Mouse (Mus musculus) G1E-ER4 (cell line): Measurements from ENCODE around the gene Pan2. TPM values are rescaled to one million over a fixed set of nuclear protein-coding genes. Genes with fewer than 3 reads are reported as not detected.
A peak's percentile ranks its signal among the peaks of the same experiment; 100 is the strongest.

Experiments used
- GATA1 ChIP-seq: IDR thresholded peaks from one replicate; pipeline ENCODE4 v1.8.0; 2012; ENCODE audit warnings: low read length, inconsistent platforms
- polyA plus RNA-seq: library from polyadenylated mRNA; stranded (reverse); fragments of >175 nt; gene quantifications from 2 replicates; pipeline ENCODE4 v1.2.3, GENCODE M21; 2012

The Pan2 gene
- polyA plus RNA-seq, 1 experiment = 2.7 TPM

DNA sequence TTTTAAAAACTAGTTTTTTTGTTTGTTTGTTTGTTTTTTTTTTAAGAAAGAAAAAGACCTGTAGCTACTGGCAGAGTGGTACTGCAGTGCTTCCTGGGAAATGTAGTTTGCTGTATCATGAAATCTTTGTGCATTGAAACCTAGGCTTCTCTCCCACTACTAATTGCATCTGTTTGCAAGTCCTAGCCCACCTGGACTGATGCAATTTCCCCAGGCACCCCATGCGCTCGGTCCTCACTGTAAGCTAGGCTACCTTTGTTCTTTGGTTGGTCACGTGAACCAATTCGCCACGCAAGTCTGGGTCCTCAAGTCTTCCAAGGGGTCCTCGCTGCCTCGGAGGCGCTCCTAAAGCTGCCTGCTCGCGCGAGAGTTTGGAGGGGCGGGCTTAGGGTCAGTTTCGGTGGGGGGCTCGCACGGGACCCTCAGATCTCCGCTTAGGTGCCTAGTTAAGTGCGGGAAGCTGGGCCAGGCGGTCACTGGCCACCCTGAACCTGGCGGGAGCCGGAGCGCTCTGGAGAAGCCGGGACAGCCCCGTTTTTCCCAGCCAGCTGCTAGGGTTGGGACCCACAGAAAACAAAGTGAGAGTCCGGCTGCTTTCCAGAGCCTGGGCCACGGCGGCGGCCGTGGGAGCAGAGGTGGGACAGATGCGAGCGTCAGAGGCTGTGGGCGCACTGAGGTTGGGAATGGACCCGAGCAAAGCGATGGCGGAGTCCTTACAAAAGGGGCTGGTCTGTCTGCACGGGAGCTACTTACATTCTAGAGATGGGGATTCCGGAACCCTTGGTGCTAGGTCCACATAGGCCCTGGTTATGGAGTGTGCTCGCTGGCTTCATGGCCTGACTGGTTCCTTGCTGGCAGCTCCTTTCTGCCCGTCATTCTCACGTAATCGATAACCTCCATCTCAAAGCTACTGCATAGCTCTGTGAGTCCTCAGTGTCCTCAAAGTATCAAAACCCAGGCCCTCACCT, 19.3 kb downstream of the Pan2 start, which contains the start of gene Cnpy2:
Gene Cnpy2 (plus strand): TSS at position 319 of the 968 bp plus-strand sequence.
- TF ChIP-seq GATA1 = no peak

DNA sequence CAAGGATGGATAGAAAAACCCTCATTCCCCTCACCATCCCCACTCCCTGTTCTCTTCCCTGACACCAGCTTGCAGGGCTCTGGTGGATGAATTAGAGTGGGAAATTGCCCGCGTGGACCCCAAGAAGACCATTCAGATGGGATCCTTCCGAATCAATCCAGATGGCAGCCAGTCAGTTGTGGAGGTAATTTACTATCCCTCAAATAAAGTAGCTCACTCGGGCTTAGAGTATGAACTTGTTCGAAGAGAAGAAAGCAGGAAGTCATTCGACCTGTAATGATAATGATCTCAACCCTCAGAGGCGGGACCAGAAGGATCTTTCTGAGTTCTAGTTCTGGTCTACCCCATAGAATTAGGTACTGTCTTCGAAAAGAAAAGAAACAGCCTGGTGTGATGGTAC, 20.4 kb downstream of the Pan2 start:
- TF ChIP-seq GATA1 = no peak

- no peak for TF ChIP-seq GATA1
Measured at GRCm38 (mm10) chr10:128326825-128327224, 23.7 kb downstream of the Pan2 start.

- TF ChIP-seq GATA1 = no peak
Measured at GRCm38 (mm10) chr10:128327610-128328009, 24.5 kb downstream of the Pan2 start.

DNA sequence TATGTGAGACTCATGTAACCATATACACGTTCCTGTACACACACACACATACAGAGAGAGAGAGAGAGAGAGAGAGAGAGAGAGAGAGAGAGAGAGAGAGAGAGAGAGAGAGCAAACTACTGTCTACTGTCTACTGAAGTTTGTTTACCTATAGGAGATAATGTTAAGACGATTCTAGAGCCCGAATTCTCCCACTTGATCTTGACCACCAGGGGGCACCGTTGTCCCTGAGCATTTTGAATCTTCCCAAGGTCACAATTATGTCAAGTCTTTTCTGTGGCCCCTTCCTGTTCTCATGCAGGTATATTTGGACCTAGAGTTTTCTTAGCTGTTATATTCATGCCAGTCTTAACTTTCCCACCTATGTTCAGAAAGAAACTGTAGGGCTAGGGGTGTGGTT, 32.4 kb downstream of the Pan2 start:
- no peak for TF ChIP-seq GATA1

DNA sequence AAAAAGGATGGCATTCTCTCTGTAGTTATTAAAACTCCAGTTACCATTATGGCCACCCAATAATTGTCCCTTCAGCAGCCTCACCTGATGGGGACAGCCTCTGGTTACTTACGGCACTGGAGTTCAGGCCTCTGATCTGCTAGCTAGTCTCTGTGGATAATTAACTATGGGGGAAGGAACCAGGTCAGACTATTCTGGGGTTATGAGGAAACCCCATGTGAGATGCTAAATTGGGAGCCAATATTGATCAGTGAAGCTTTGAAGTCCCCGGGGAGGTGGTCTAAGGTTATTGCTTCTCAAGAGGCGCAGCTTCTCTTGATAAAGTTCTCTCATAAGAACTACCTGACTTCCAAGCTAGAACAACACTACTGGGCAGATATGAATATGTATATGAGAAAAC, 33.1 kb downstream of the Pan2 start:
- no peak for TF ChIP-seq GATA1

GRCm38 (mm10) chr10:128336597-128336996, 33.5 kb downstream of the Pan2 start:
- TF ChIP-seq GATA1 = peak; percentile 89

GRCm38 (mm10) chr10:128337306-128338181, 34.4 kb downstream of the Pan2 start, which contains the start of gene Cs:
Cs (plus strand) TSS chr10:128337734.
- TF ChIP-seq GATA1 = no peak

DNA sequence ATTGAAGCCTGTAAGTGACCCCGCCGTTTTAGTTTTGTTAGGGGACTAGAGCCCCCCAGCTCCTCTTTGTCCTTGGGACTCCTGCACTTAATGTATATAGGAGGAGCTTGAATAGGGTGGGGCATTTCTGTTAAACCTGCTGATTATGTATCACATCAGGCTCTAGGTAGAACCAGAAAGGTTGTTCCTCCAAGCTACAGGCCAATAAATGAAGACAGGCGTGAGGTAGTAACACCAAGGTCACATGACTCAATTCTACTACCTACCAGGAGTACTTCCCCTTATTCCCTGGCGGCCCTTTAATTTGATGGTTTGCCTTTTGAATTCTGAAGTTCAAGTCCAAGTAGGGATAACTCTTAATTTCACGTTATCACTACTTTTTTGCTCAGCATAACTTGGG, 35.3 kb downstream of the Pan2 start:
- no peak for TF ChIP-seq GATA1

DNA sequence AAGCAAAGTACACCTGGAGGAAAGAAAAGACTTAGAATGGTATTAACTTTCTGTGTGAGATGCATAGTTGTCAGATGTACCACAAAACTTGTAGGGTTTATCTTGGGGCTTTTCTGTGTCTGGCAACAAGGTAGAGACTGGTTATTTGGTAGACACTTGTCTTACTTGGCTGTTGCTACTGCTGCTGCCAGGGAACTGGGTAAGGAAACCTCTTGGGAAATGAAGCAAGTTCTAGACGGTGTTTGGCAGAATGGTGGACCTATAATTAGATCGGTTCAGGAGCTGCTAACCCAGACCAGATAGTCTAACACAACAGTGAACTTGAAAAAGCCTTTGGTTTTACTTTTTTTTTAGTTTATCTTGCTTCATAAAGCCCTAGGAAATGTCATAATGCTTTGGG, 35.8 kb downstream of the Pan2 start:
- no peak for TF ChIP-seq GATA1

DNA sequence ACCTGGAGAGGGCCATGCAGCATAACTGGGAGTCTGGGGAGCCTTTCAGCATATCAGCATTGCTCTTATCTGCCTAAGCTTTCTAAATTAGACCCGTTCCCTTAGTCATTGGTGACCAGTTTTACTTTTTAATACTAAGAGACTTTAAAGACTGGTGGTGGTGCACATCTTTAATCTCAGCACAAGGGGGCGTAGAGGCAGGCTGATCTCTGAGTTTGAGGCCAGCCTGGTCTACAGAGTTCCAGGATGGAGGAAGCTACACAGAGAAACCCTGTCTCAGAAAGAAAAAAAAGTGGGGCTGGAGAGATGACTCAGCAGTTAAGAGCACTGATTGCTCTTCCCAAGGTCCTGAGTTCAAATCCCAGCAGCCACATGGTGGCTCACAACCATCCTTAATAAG, 37.1 kb downstream of the Pan2 start:
- no peak for TF ChIP-seq GATA1

DNA sequence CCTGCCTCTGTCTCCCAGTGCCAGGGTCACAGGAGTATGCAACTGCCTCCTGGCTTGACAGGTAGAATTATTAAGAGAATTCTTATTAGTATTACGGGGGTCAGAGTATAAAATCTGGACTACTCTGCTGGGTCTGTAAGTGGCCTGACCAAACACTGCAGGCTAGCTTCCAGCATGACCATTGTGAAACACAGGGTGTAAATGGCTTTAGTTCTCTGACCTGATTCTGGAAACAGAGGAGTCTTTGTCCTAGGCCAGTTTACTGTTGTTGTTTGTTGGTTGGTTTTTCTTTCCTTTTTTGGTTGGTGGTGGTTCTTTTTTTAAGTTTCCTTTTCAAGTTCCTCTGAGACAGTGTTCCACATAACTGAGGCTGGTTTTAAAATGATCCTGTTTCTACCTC, 40.3 kb downstream of the Pan2 start:
- no peak for TF ChIP-seq GATA1

DNA sequence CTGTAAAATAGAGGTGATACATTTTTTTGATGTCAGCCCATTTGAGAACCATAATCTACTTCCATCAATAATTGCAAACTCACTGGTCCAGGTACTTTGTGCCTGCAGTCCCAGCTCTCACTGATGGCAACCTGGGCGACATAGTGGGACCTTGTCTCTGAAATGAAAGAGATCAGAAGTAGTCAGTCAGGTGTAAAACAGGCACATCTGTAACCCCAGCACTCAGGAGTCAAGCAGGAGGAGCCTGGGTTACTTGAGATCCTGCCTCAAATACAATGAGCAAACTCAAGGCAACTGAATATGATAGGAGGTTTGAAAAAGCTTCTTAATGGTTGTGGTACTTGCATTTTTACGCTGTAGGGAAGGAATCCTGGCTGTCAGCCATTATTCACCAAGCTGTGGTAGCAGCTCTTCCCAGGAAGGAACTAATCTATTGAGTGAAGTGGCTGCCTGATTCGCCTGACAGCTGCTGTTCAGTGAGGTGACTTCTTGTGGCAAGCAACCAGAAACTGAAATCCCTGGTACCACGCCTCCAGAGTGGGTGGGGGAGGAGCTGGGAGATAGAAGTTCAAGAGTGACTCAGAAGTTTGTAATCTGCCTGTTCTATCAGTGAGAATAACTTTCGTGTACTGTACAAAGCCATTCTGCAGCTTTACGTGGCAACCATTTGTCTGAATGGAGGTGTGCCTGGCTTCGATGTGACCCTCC, 41.6 kb downstream of the Pan2 start:
- TF ChIP-seq GATA1 = peak; percentile 85

DNA sequence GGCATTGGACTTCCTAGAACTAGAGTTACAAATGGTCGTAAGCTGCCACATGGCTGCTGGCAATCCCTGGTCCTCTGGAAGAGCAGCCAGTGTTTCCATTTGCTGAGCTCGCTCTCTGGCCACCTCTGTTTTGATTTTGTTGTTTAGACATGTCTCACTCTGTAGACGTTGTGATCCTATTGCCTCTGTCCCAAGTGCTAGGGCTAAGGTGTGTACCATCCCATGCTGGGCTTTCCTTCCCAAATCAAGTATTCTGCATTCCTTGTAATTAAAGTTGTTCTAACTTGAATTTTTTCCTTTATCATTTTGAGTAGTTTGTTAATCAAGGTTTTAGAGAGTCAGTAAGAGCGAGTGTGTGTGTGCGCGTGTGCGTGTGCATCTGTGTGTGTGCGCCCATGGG, 44.4 kb downstream of the Pan2 start:
- TF ChIP-seq GATA1 = no peak

GRCm38 (mm10) chr10:128358796-128359195, 55.7 kb downstream of the Pan2 start:
- no peak for TF ChIP-seq GATA1

GRCm38 (mm10) chr10:128359226-128359625, 56.1 kb downstream of the Pan2 start:
- TF ChIP-seq GATA1 = no peak

DNA sequence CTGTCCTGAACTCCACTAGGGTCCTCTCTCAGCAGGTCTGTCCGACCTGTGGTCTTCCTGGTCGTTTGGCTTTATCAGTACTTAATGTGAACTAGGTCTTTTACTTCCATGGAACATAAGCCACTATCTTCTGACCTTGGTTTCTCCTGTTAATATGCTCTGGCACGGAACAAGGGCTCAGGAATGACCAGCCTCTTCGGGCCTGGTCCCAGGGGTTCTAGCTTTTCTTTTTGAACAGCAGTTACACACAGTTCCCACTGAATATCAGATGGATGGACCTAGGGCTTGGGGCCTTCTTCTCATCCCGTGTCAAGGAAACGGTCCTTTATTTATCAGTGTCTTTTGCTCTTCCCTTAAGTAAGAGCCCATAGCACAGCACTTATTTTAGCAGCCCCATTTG, 58.7 kb downstream of the Pan2 start:
- no peak for TF ChIP-seq GATA1
